Comparison of ENCODE assay signal across 18 mouse cellular contexts in the genomic region with DNA sequence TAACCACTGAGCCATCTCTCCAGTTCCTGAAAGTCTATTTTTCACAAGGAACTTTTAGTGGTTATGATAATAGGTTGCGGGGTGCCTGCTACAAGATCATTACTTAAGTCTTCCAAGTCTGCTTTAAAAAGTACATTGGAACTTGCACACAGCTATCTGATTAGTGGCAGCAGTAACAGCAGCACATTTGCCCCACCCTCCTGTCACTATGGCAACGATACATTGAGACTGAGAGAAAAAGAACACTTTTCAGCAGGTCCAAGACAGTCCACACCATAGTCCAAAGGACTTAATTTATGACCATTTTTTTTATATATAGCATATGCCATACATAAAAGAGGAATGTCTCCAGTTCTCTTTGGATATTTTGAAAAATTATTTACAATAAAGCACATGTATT. TPM values are rescaled to one million over a fixed set of nuclear protein-coding genes. Genes with fewer than 3 reads are reported as not detected.
DNase-seq lines count a peak whose midpoint lies in the region; ATAC-seq lines count a peak whose summit lies in the region.
"Had no signal": no experiment of that assay in that cellular context is flagged by ENCODE, and none has a peak within 500 bp of the region (broad histone marks: within the 10 kb centered on the region; RNA-seq: fewer than 3 reads in every experiment).

No protein-coding gene starts in this region.

- H3K27ac ChIP-seq in hindbrain, embryonic 14.5 days, result peak overlapping the region; percentile 54; the same call in 1 of the 2 replicates
- H3K27ac ChIP-seq in hindbrain, embryonic 12.5 days, result no peak overlapping the region
- 0 out of 2 replicates have a peak overlapping the region, but pooled peaks have one; percentile 30 for H3K27ac ChIP-seq in intestine, embryonic 16.5 days (ENCODE audit: low read length)
- no peak overlapping the region for H3K27ac ChIP-seq in limb, embryonic 10.5 days
- H3K27ac ChIP-seq: forebrain, embryonic 15.5 days; limb, embryonic 12.5 days; midbrain, embryonic 10.5 days had no signal

- no peak overlapping the region for H3K4me3 ChIP-seq in hindbrain, embryonic 14.5 days (replicated peaks; ENCODE audit: low read length)
- no peak overlapping the region for H3K4me3 ChIP-seq in hindbrain, embryonic 12.5 days
- H3K4me3 ChIP-seq in intestine, embryonic 16.5 days (ENCODE audit: low read length), result no peak overlapping the region
- no peak overlapping the region for H3K4me3 ChIP-seq in limb, embryonic 10.5 days
- H3K4me3 ChIP-seq: forebrain, embryonic 15.5 days; gastrocnemius, adult 2 months; limb, embryonic 12.5 days; midbrain, embryonic 10.5 days; myocyte had no signal

- no peaks in the 10 kb centered on the region for H3K4me1 ChIP-seq in hindbrain, embryonic 14.5 days (replicated peaks; ENCODE audit: control insufficient read depth, insufficient read depth, low read length)
- peaks cover 3% of the 10 kb centered on the region; the same call in 1 of the 2 replicates for H3K4me1 ChIP-seq in hindbrain, embryonic 12.5 days
- peaks cover 10% of the 10 kb centered on the region for H3K4me1 ChIP-seq in intestine, embryonic 16.5 days (ENCODE audit: control insufficient read depth, insufficient read depth, low read length)
- peaks cover 16% of the 10 kb centered on the region for H3K4me1 ChIP-seq in limb, embryonic 10.5 days
- H3K4me1 ChIP-seq: forebrain, embryonic 15.5 days; midbrain, embryonic 10.5 days had no signal

- WGBS in hindbrain, embryonic 14.5 days, result 83% methylated on average over 2 of the region's 2 CpGs
- 85% methylated on average over 2 of the region's 2 CpGs for WGBS in hindbrain, embryonic 12.5 days
- WGBS in intestine, embryonic 16.5 days, result 77% methylated on average over 2 of the region's 2 CpGs
- WGBS in limb, embryonic 10.5 days, result 82% methylated on average over 2 of the region's 2 CpGs

- no peaks in the 10 kb centered on the region for H3K36me3 ChIP-seq in hindbrain, embryonic 14.5 days (replicated peaks; ENCODE audit: control insufficient read depth, insufficient read depth)
- H3K36me3 ChIP-seq in hindbrain, embryonic 12.5 days, result no peaks in the 10 kb centered on the region
- H3K36me3 ChIP-seq in intestine, embryonic 16.5 days (ENCODE audit: control insufficient read depth, insufficient read depth, low read length), result no peaks in the 10 kb centered on the region
- no peaks in the 10 kb centered on the region for H3K36me3 ChIP-seq in limb, embryonic 10.5 days
- H3K36me3 ChIP-seq: forebrain, embryonic 15.5 days; G1E; limb, embryonic 12.5 days; midbrain, embryonic 10.5 days had no signal

- no peaks in the 10 kb centered on the region for H3K27me3 ChIP-seq in hindbrain, embryonic 14.5 days (ENCODE audit: control insufficient read depth, insufficient read depth, low read length)
- no peaks in the 10 kb centered on the region for H3K27me3 ChIP-seq in hindbrain, embryonic 12.5 days
- H3K27me3 ChIP-seq in intestine, embryonic 16.5 days (replicated peaks; ENCODE audit: control insufficient read depth, insufficient read depth, low read length), result no peaks in the 10 kb centered on the region
- H3K27me3 ChIP-seq in limb, embryonic 10.5 days (ENCODE audit: low read depth, poor library complexity, severe bottlenecking), result no peaks in the 10 kb centered on the region
- H3K27me3 ChIP-seq: forebrain, embryonic 15.5 days; limb, embryonic 12.5 days had no signal

- H3K9me3 ChIP-seq in hindbrain, embryonic 14.5 days (ENCODE audit: control insufficient read depth, low read length), result no peaks in the 10 kb centered on the region
- no peaks in the 10 kb centered on the region for H3K9me3 ChIP-seq in hindbrain, embryonic 12.5 days (replicated peaks)
- H3K9me3 ChIP-seq in intestine, embryonic 16.5 days (ENCODE audit: control insufficient read depth, low read length), result no peaks in the 10 kb centered on the region
- H3K9me3 ChIP-seq in limb, embryonic 10.5 days (replicated peaks), result no peaks in the 10 kb centered on the region
- H3K9me3 ChIP-seq: forebrain, embryonic 15.5 days; limb, embryonic 12.5 days; midbrain, embryonic 10.5 days had no signal

- no peak for ATAC-seq in hindbrain, embryonic 14.5 days (ENCODE audit: low FRiP score)
- ATAC-seq in hindbrain, embryonic 12.5 days (ENCODE audit: low FRiP score), result no peak
- ATAC-seq in intestine, embryonic 16.5 days, result peak; percentile 88

- no peak overlapping the region for H3K9ac ChIP-seq in hindbrain, embryonic 14.5 days
- H3K9ac ChIP-seq in hindbrain, embryonic 12.5 days, result no peak overlapping the region
- H3K9ac ChIP-seq in intestine, embryonic 16.5 days (ENCODE audit: low read depth, low read length), result no peak overlapping the region
- H3K9ac ChIP-seq: forebrain, embryonic 15.5 days; limb, embryonic 12.5 days had no signal

- intact Hi-C loops in left cerebral cortex, postnatal 4 days (cut with DNase I), result no loop called here

- no peak for DNase-seq in hindbrain, embryonic 14.5 days (ENCODE audit: low spot score)
- peak; percentile 22 for DNase-seq in c-Kit-positive CD71-negative TER-119-negative erythroid progenitor cells, embryonic 14.5 days (ENCODE audit: low read depth)
- DNase-seq in naive thymus-derived CD4-positive, alpha-beta T cell, adult 2 months (ENCODE audit: low read depth), result peak; percentile 46
- DNase-seq in limb, embryonic 10.5 days (ENCODE audit: low spot score), result no peak
- no peak for DNase-seq in left cerebral cortex, adult 18-20 months (ENCODE audit: low spot score in 2 of 2)
- no peak for DNase-seq in left cerebral cortex, postnatal 4 days
- DNase-seq: cerebellum, adult 9-11 months; gastrocnemius, adult 2 months; heart, postnatal 36 days; kidney, postnatal 4 days had no signal

- H3K4me2 ChIP-seq in hindbrain, embryonic 14.5 days (replicated peaks), result no peak overlapping the region
- no peak overlapping the region for H3K4me2 ChIP-seq in hindbrain, embryonic 12.5 days (replicated peaks)
- no peak overlapping the region for H3K4me2 ChIP-seq in intestine, embryonic 16.5 days (ENCODE audit: low read depth, low read length)
- H3K4me2 ChIP-seq: forebrain, embryonic 15.5 days; limb, embryonic 12.5 days had no signal

RNA-seq across cellular contexts. Expression of gene Stard13, which starts 12.7 kb away (rescaled TPM):
- 6.0 and 7.1 TPM in 2 replicates for polyA plus RNA-seq in hindbrain, embryonic 14.5 days (2014; fragmentation: Nextera tagmentation; extraction: Ambion mirVana)
- 6.5 and 7.3 TPM in 2 replicates for polyA plus RNA-seq in hindbrain, embryonic 12.5 days (2016; fragmentation: Nextera tagmentation; extraction: Ambion mirVana)
- 9.7 and 10.7 TPM in 2 replicates for polyA plus RNA-seq in intestine, embryonic 16.5 days (2015; fragmentation: Nextera tagmentation; extraction: Ambion mirVana)
- 1.8 and 3.4 TPM in 2 replicates for polyA plus RNA-seq in limb, embryonic 10.5 days (2016; fragmentation: Nextera tagmentation; extraction: Ambion mirVana)
- 10 to 100 TPM; 12.1 to 12.9 TPM for total RNA-seq in left cerebral cortex, adult 18-20 months (2021)
- total RNA-seq in left cerebral cortex, postnatal 4 days (2021), result 10 to 100 TPM; 12.3 to 14.9 TPM
- polyA plus RNA-seq: activated CD4-positive, CD25-positive, alpha-beta regulatory T cell, adult 4 months; G1E had no signal

Comparison
In these comparisons a context has a peak if more than half of its experiments do, and no peak if none do; other contexts are left out.
1. H3K27ac ChIP-seq: peak in hindbrain, embryonic 14.5 days (single experiment) and intestine, embryonic 16.5 days (single experiment); none in hindbrain, embryonic 12.5 days (single experiment) and limb, embryonic 10.5 days (single experiment).
2. DNase-seq: peak in c-Kit-positive CD71-negative TER-119-negative erythroid progenitor cells, embryonic 14.5 days (single experiment) and naive thymus-derived CD4-positive, alpha-beta T cell, adult 2 months (single experiment); none in hindbrain, embryonic 14.5 days (single experiment), limb, embryonic 10.5 days (single experiment), left cerebral cortex, adult 18-20 months (0 of 2) and left cerebral cortex, postnatal 4 days (single experiment).